Mouse (Mus musculus): ENCODE results near the gene Heca.

DNA sequence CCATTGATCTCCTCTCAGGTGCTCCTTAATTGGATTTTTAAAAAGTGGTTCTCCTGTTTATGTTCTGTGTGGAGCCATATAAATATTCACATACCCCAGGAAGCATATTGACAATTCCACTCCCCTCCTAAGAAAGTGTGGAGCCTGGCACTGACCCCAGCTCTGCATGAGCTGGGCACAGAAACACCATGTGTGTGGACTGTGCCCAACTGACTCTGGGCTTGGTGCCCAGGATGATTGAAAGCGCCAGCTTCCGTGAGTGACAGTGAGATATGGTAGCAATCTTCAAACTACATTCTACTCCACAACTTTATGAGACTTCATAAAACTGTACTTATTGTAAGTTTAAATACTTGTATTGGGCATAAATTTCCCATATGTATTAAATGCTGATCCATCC, 35.4 kb upstream of the Heca start:
- no peak for TF ChIP-seq CTCF (IDR thresholded peaks at IDR 0.05; ENCODE audit: low read depth, low read length)
- no peak for TF ChIP-seq POLR2A (IDR thresholded peaks at IDR 0.05; ENCODE audit: insufficient read depth, low read length)
- TF ChIP-seq EP300 (IDR thresholded peaks at IDR 0.05; ENCODE audit: insufficient read depth, low read depth, low read length), result no peak

All from ES-Bruce4 (cell line).